Mouse (Mus musculus) stomach, postnatal 0 days (tissue): ENCODE data around the gene Hoxa9.

Experiments used
- CTCF ChIP-seq: IDR thresholded peaks from 2 replicates; pipeline ENCODE4 v1.5.1; 2016; ENCODE audit warnings: antibody characterized with exemption, low read depth, mild to moderate bottlenecking, moderate library complexity
- EP300 ChIP-seq: optimal IDR thresholded peaks from 2 replicates; pipeline ENCODE3; 2016; ENCODE audit warnings: antibody characterized with exemption

DNA sequence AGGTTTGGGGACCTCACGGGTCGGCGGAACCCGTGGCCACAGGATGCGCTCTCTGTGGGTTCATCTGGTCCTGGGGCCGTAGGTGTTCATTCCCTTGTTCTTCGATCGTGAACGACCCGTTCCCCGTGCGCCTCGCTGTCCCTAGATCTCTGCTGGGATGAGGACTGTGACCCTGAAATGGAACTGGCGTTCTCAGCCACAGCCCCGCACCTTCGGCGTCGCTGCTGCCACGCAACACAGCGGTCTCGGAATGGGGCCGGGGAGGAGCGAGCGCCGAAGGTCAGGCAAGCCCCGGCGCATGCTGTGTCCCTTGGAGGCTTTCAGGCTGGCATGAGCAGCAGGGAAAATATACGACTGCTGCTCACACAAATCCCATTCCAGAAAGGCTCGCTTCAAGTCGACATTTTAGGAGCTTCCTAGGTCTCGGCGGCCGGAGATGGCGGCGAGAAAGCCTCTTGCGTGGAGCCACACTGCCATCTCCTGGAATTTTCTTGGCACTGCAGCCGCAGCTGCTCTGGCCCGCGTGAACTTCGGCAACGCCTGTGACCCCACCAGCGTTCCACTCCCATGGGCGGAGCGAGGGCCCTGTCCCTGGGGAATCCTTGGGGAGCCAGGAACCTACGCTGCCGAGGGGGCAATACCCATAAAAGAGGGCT is 9.4 kb downstream of the Hoxa9 start, which contains the start of gene Hoxa7:
- TF ChIP-seq CTCF, result peak; percentile 98
- TF ChIP-seq EP300, result no peak
